ENCODE assay signal across 8 mouse cellular contexts in genomic region chr6:83166243-83166630, GRCm38 (mm10). TPM values are rescaled to one million over a fixed set of nuclear protein-coding genes. Genes with fewer than 3 reads are reported as not detected.
DNase-seq lines count a peak whose midpoint lies in the region; ATAC-seq and TF ChIP-seq lines count a peak whose summit lies in the region.

No protein-coding gene starts in this region.

- peak overlapping the region; percentile 86; the same call in 1 of the 2 replicates for H3K27ac ChIP-seq in heart, embryonic 11.5 days (ENCODE audit: low read depth, low read length)
- H3K27ac ChIP-seq in embryonic facial prominence, embryonic 14.5 days (replicated peaks; ENCODE audit: low read depth, low read length) = peak overlapping the region; percentile 84; the same call in 1 of the 2 replicates
- H3K27ac ChIP-seq in limb, embryonic 14.5 days (replicated peaks; ENCODE audit: low read depth, low read length) = peak overlapping the region; percentile 86; the same call in 1 of the 2 replicates
- H3K27ac ChIP-seq in olfactory bulb, adult 2 months (ENCODE audit: insufficient read depth, low read depth, low read length) = peak overlapping the region; percentile 18

- H3K4me3 ChIP-seq in heart, embryonic 11.5 days (ENCODE audit: low read depth, low read length) = peak overlapping the region; percentile 90
- peak overlapping the region; percentile 86 for H3K4me3 ChIP-seq in embryonic facial prominence, embryonic 14.5 days (ENCODE audit: low read depth, low read length)
- peak overlapping the region; percentile 73 for H3K4me3 ChIP-seq in limb, embryonic 14.5 days (replicated peaks; ENCODE audit: low read length)
- peak overlapping the region; percentile 80 for H3K4me3 ChIP-seq in olfactory bulb, adult 2 months (ENCODE audit: insufficient read depth, low read depth, low read length)

- no peaks in the 10 kb centered on the region for H3K36me3 ChIP-seq in heart, embryonic 11.5 days (ENCODE audit: control insufficient read depth, insufficient read depth, low read length)
- H3K36me3 ChIP-seq in embryonic facial prominence, embryonic 14.5 days (ENCODE audit: control insufficient read depth, insufficient read depth, low read length) = no peaks in the 10 kb centered on the region
- H3K36me3 ChIP-seq in limb, embryonic 14.5 days (ENCODE audit: control insufficient read depth, insufficient read depth, low read length) = peaks cover 6% of the 10 kb centered on the region; the same call in 1 of the 2 replicates

- H3K9me3 ChIP-seq in heart, embryonic 11.5 days (replicated peaks; ENCODE audit: control insufficient read depth, low read length) = no peaks in the 10 kb centered on the region
- H3K9me3 ChIP-seq in embryonic facial prominence, embryonic 14.5 days (ENCODE audit: control insufficient read depth, low read length) = no peaks in the 10 kb centered on the region
- no peaks in the 10 kb centered on the region for H3K9me3 ChIP-seq in limb, embryonic 14.5 days (ENCODE audit: control insufficient read depth, low read length)

- no peak for DNase-seq in heart, postnatal 4 days
- peak; percentile 64 for DNase-seq in CD4-positive, CD25-positive, alpha-beta regulatory T cell, adult 2 months (ENCODE audit: low read depth, low spot score)
- peak; percentile 38 for DNase-seq in embryonic facial prominence, embryonic 14.5 days (ENCODE audit: low spot score)
- no peak for DNase-seq in limb, embryonic 14.5 days (ENCODE audit: low spot score)
- no peak for DNase-seq in ovary, postnatal 36 days (ENCODE audit: low spot score)
- DNase-seq in cerebellum, adult 18-20 months = no peak

- TF ChIP-seq POLR2A in limb, embryonic 14.5 days (IDR thresholded peaks at IDR 0.05; ENCODE audit: borderline replicate concordance, extremely low read depth, insufficient read depth, insufficient read length) = no peak
- TF ChIP-seq POLR2A in olfactory bulb, adult 2 months (IDR thresholded peaks at IDR 0.05; ENCODE audit: insufficient read depth, low read depth, low read length) = no peak

- peak overlapping the region; percentile 91 for H3K9ac ChIP-seq in heart, embryonic 11.5 days (ENCODE audit: low read depth, low read length)
- H3K9ac ChIP-seq in embryonic facial prominence, embryonic 14.5 days (ENCODE audit: low read depth, low read length) = peak overlapping the region; percentile 87
- H3K9ac ChIP-seq in limb, embryonic 14.5 days (ENCODE audit: low read depth, low read length, severe bottlenecking) = peak overlapping the region; percentile 78

- TF ChIP-seq CTCF in olfactory bulb, adult 2 months (IDR thresholded peaks at IDR 0.05; ENCODE audit: insufficient read depth, low read depth, low read length) = no peak

- H3K27me3 ChIP-seq in heart, embryonic 11.5 days (ENCODE audit: control insufficient read depth, insufficient read depth, low read length) = peaks cover 16% of the 10 kb centered on the region
- H3K27me3 ChIP-seq in embryonic facial prominence, embryonic 14.5 days (replicated peaks; ENCODE audit: control insufficient read depth, insufficient read depth, low read length) = peaks cover 14% of the 10 kb centered on the region
- peaks cover 14% of the 10 kb centered on the region; the same call in 1 of the 2 replicates for H3K27me3 ChIP-seq in limb, embryonic 14.5 days (ENCODE audit: control insufficient read depth, insufficient read depth, low read length)

- peaks cover 20% of the 10 kb centered on the region for H3K4me1 ChIP-seq in heart, embryonic 11.5 days (ENCODE audit: control insufficient read depth, insufficient read depth, low read length)
- H3K4me1 ChIP-seq in embryonic facial prominence, embryonic 14.5 days (ENCODE audit: control insufficient read depth, insufficient read depth, low read length) = peaks cover 24% of the 10 kb centered on the region
- H3K4me1 ChIP-seq in limb, embryonic 14.5 days (ENCODE audit: control insufficient read depth, insufficient read depth, low read length) = peaks cover 22% of the 10 kb centered on the region
- H3K4me1 ChIP-seq in olfactory bulb, adult 2 months (ENCODE audit: control insufficient read depth, insufficient read depth, low read length) = peaks cover 20% of the 10 kb centered on the region

- under 1% methylated on average over 12 of the region's 12 CpGs for WGBS in heart, embryonic 11.5 days (ENCODE audit: insufficient replicate concordance)
- WGBS in embryonic facial prominence, embryonic 14.5 days = 2% methylated on average over 12 of the region's 12 CpGs
- WGBS in limb, embryonic 14.5 days = under 1% methylated on average over 12 of the region's 12 CpGs
- under 1% methylated on average over 12 of the region's 12 CpGs for WGBS in olfactory bulb, adult 2 months

- no peak for ATAC-seq in heart, embryonic 11.5 days (replicated peaks; ENCODE audit: insufficient number of reproducible peaks, low FRiP score, low TSS enrichment)
- ATAC-seq in embryonic facial prominence, embryonic 14.5 days (ENCODE audit: low read depth) = peak; percentile 10; the same call in 1 of the 2 replicates
- ATAC-seq in limb, embryonic 14.5 days (ENCODE audit: low FRiP score, low read depth) = peak; percentile 1; the same call in 1 of the 2 replicates

- peak overlapping the region; percentile 71 for H3K4me2 ChIP-seq in heart, embryonic 11.5 days
- H3K4me2 ChIP-seq in embryonic facial prominence, embryonic 14.5 days (ENCODE audit: low read depth, low read length) = peak overlapping the region; percentile 82
- H3K4me2 ChIP-seq in limb, embryonic 14.5 days (replicated peaks; ENCODE audit: low read depth, low read length, severe bottlenecking) = peak overlapping the region; percentile 45

RNA-seq across cellular contexts. Expression of gene Dctn1, which starts 0.5 kb away (rescaled TPM):
- 49.7 and 61.1 TPM in 2 replicates for polyA plus RNA-seq in heart, embryonic 11.5 days (2014; fragmentation: Nextera tagmentation; extraction: Ambion mirVana)
- 100 to 1,000 TPM; 122 to 123 TPM for total RNA-seq in heart, postnatal 4 days (2021)
- polyA plus RNA-seq in embryonic facial prominence, embryonic 14.5 days (2014; fragmentation: Nextera tagmentation; extraction: Ambion mirVana) = 84.5 and 101 TPM in 2 replicates
- 128 and 140 TPM in 2 replicates for polyA plus RNA-seq in limb, embryonic 14.5 days (2012; rRNA removed)
- polyA plus RNA-seq in limb, embryonic 14.5 days (2014; fragmentation: Nextera tagmentation; extraction: Ambion mirVana) = 82.0 and 89.0 TPM in 2 replicates
- 187 TPM in 1 of 2 replicates, not detected in the other for polyA plus RNA-seq in olfactory bulb, adult 2 months (2012; ENCODE audit: insufficient read depth, insufficient read length, low replicate concordance, missing spikeins)

RNA-seq across cellular contexts. Expression of gene 1700003E16Rik, which starts 10.0 kb away (rescaled TPM):
- polyA plus RNA-seq in heart, embryonic 11.5 days (2014; fragmentation: Nextera tagmentation; extraction: Ambion mirVana) = 0.14 and 0.27 TPM in 2 replicates
- under 1 TPM in 1 of 2 experiments, not detected in 1; 0.14 TPM for total RNA-seq in heart, postnatal 4 days (2021)
- polyA plus RNA-seq in embryonic facial prominence, embryonic 14.5 days (2014; fragmentation: Nextera tagmentation; extraction: Ambion mirVana) = 3.1 and 6.3 TPM in 2 replicates
- 0.21 and 0.26 TPM in 2 replicates for polyA plus RNA-seq in limb, embryonic 14.5 days (2012; rRNA removed)
- polyA plus RNA-seq in limb, embryonic 14.5 days (2014; fragmentation: Nextera tagmentation; extraction: Ambion mirVana) = 1.7 and 1.9 TPM in 2 replicates
- not detected in 2 replicates for polyA plus RNA-seq in olfactory bulb, adult 2 months (2012; ENCODE audit: insufficient read depth, insufficient read length, low replicate concordance, missing spikeins)

RNA-seq across cellular contexts. Expression of gene Wdr54, which starts 10.0 kb away (rescaled TPM):
- polyA plus RNA-seq in heart, embryonic 11.5 days (2014; fragmentation: Nextera tagmentation; extraction: Ambion mirVana) = 4.5 and 6.9 TPM in 2 replicates
- total RNA-seq in heart, postnatal 4 days (2021) = 1 to 10 TPM; 1.6 to 1.8 TPM
- 5.8 and 7.0 TPM in 2 replicates for polyA plus RNA-seq in embryonic facial prominence, embryonic 14.5 days (2014; fragmentation: Nextera tagmentation; extraction: Ambion mirVana)
- polyA plus RNA-seq in limb, embryonic 14.5 days (2012; rRNA removed) = 13.1 and 17.9 TPM in 2 replicates
- polyA plus RNA-seq in limb, embryonic 14.5 days (2014; fragmentation: Nextera tagmentation; extraction: Ambion mirVana) = 5.5 and 7.3 TPM in 2 replicates
- polyA plus RNA-seq in olfactory bulb, adult 2 months (2012; ENCODE audit: insufficient read depth, insufficient read length, low replicate concordance, missing spikeins) = not detected in 2 replicates

RNA-seq across cellular contexts. Expression of gene Rtkn, which starts 31.0 kb away (rescaled TPM):
- 10.8 and 12.4 TPM in 2 replicates for polyA plus RNA-seq in heart, embryonic 11.5 days (2014; fragmentation: Nextera tagmentation; extraction: Ambion mirVana)
- 10 to 100 TPM; 11.7 to 13.1 TPM for total RNA-seq in heart, postnatal 4 days (2021)
- polyA plus RNA-seq in embryonic facial prominence, embryonic 14.5 days (2014; fragmentation: Nextera tagmentation; extraction: Ambion mirVana) = 25.8 and 30.4 TPM in 2 replicates
- polyA plus RNA-seq in limb, embryonic 14.5 days (2012; rRNA removed) = 151 and 218 TPM in 2 replicates
- polyA plus RNA-seq in limb, embryonic 14.5 days (2014; fragmentation: Nextera tagmentation; extraction: Ambion mirVana) = 40.7 and 46.2 TPM in 2 replicates
- not detected in 2 replicates for polyA plus RNA-seq in olfactory bulb, adult 2 months (2012; ENCODE audit: insufficient read depth, insufficient read length, low replicate concordance, missing spikeins)

RNA-seq across cellular contexts. Expression of gene Ino80b, which starts 41.0 kb away (rescaled TPM):
- polyA plus RNA-seq in heart, embryonic 11.5 days (2014; fragmentation: Nextera tagmentation; extraction: Ambion mirVana) = 11.1 and 12.2 TPM in 2 replicates
- 10 to 100 TPM; 14.9 to 17.4 TPM for total RNA-seq in heart, postnatal 4 days (2021)
- 13.6 and 14.1 TPM in 2 replicates for polyA plus RNA-seq in embryonic facial prominence, embryonic 14.5 days (2014; fragmentation: Nextera tagmentation; extraction: Ambion mirVana)
- polyA plus RNA-seq in limb, embryonic 14.5 days (2012; rRNA removed) = 35.9 and 36.8 TPM in 2 replicates
- 14.7 and 14.9 TPM in 2 replicates for polyA plus RNA-seq in limb, embryonic 14.5 days (2014; fragmentation: Nextera tagmentation; extraction: Ambion mirVana)
- not detected in 2 replicates for polyA plus RNA-seq in olfactory bulb, adult 2 months (2012; ENCODE audit: insufficient read depth, insufficient read length, low replicate concordance, missing spikeins)

Comparison
In these comparisons a context has a peak if more than half of its experiments do, and no peak if none do; other contexts are left out.
1. H3K27ac ChIP-seq: peak in every context shown above with its lines; median percentile 86 in heart, embryonic 11.5 days; 86 in limb, embryonic 14.5 days; 84 in embryonic facial prominence, embryonic 14.5 days; 18 in olfactory bulb, adult 2 months.
2. DNase-seq: peak in CD4-positive, CD25-positive, alpha-beta regulatory T cell, adult 2 months (single experiment) and embryonic facial prominence, embryonic 14.5 days (single experiment); none in heart, postnatal 4 days (single experiment), limb, embryonic 14.5 days (single experiment), ovary, postnatal 36 days (single experiment) and cerebellum, adult 18-20 months (0 of 2).
3. Peak in every context shown above with its lines, with median percentiles within 50 percentile points of each other: H3K4me2 ChIP-seq, H3K4me3 ChIP-seq and H3K9ac ChIP-seq.